8 mouse cellular contexts compared by ENCODE assay signal in the genomic region with DNA sequence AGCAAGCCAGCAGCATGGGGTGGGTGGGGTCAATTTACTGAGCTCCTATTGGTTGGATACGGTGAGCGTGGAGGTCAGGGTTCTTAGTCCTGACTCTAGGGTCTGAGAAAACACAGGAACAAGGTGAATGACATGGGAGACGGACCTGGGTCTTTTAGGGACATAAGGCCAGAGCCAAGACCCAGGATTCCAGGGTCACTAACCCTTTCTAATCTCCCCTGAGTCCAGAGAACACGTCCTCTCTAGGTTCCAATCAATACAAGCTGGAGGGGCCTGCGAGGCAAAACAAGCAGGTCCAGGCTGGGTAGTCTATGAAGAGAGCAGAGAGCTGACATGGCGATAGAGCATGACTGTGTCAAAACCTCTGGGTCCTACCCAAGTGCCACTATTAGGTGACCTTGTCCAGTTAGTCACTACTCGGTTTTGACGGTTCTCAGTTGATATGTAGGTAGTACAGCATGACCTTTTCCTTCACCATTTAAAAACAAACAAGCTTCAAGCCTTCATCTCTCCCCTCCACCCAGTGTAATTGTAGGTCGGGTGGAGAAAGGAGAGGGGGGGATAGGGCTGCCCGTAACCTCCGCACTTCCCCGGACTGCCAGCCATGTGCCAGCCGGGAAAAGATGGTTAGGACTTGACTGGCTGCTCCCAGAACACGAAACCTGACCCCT. TPM values are rescaled to one million over a fixed set of nuclear protein-coding genes. Genes with fewer than 3 reads are reported as not detected.
A peak's percentile ranks its signal among the peaks of the same experiment; 100 is the strongest.
DNase-seq lines count a peak whose midpoint lies in the region; ATAC-seq and TF ChIP-seq lines count a peak whose summit lies in the region.

No protein-coding gene starts in this region.

- peak overlapping the region; percentile 67 for H3K4me3 ChIP-seq in lung, embryonic 16.5 days (ENCODE audit: low read length)
- peak overlapping the region; percentile 55 for H3K4me3 ChIP-seq in embryonic fibroblast, embryonic 13.5 days (ENCODE audit: insufficient read depth, low read length)
- peak overlapping the region; percentile 71 for H3K4me3 ChIP-seq in hindbrain, embryonic 16.5 days (ENCODE audit: low read length)
- H3K4me3 ChIP-seq in liver, embryonic 16.5 days (ENCODE audit: low read depth, low read length), result peak overlapping the region; percentile 63

- H3K9me3 ChIP-seq in lung, embryonic 16.5 days (ENCODE audit: control insufficient read depth, low read length), result no peaks in the 10 kb centered on the region
- H3K9me3 ChIP-seq in hindbrain, embryonic 16.5 days (ENCODE audit: control insufficient read depth, low read length), result no peaks in the 10 kb centered on the region
- H3K9me3 ChIP-seq in liver, embryonic 16.5 days (replicated peaks; ENCODE audit: control insufficient read depth, low read length), result no peaks in the 10 kb centered on the region

- DNase-seq in lung, postnatal 4 days, result no peak
- no peak for DNase-seq in right cerebral cortex, postnatal 25 days
- DNase-seq in right cerebral cortex, postnatal 4 days, result no peak
- no peak for DNase-seq in frontal cortex, postnatal 36 days (ENCODE audit: low spot score in 2 of 2)

- H3K4me2 ChIP-seq in lung, embryonic 16.5 days (ENCODE audit: low read depth, low read length), result peak overlapping the region; percentile 97
- peak overlapping the region; percentile 99 for H3K4me2 ChIP-seq in hindbrain, embryonic 16.5 days (ENCODE audit: low read length)
- peak overlapping the region; percentile 81 for H3K4me2 ChIP-seq in liver, embryonic 16.5 days (ENCODE audit: low read depth, low read length)

- WGBS in lung, embryonic 16.5 days, result 14% methylated on average over 14 of the region's 14 CpGs
- 5% methylated on average over 14 of the region's 14 CpGs for WGBS in hindbrain, embryonic 16.5 days
- WGBS in liver, embryonic 16.5 days (ENCODE audit: insufficient replicate concordance), result 11% methylated on average over 14 of the region's 14 CpGs

- H3K36me3 ChIP-seq in lung, embryonic 16.5 days (ENCODE audit: control insufficient read depth, insufficient read depth, low read length), result no peaks in the 10 kb centered on the region
- H3K36me3 ChIP-seq in hindbrain, embryonic 16.5 days (ENCODE audit: control insufficient read depth, insufficient read depth, low read length), result peaks cover 9% of the 10 kb centered on the region; the same call in 1 of the 2 replicates
- peaks cover 4% of the 10 kb centered on the region; the same call in 1 of the 2 replicates for H3K36me3 ChIP-seq in liver, embryonic 16.5 days (ENCODE audit: control insufficient read depth, insufficient read depth)

- peak; percentile 3; the same call in 1 of the 2 replicates for ATAC-seq in lung, embryonic 16.5 days (ENCODE audit: low read depth)
- ATAC-seq in hindbrain, embryonic 16.5 days, result peak; percentile 10
- ATAC-seq in liver, embryonic 16.5 days (ENCODE audit: low read depth), result peak; percentile 52

- H3K27ac ChIP-seq in lung, embryonic 16.5 days (ENCODE audit: low read length), result peak overlapping the region; percentile 30
- no peak overlapping the region for H3K27ac ChIP-seq in embryonic fibroblast, embryonic 13.5 days (ENCODE audit: insufficient read depth, low read length)
- H3K27ac ChIP-seq in hindbrain, embryonic 16.5 days (ENCODE audit: low read depth, low read length), result peak overlapping the region; percentile 86
- H3K27ac ChIP-seq in liver, embryonic 16.5 days (ENCODE audit: low read length), result peak overlapping the region; percentile 55

- peaks cover 12% of the 10 kb centered on the region for H3K4me1 ChIP-seq in lung, embryonic 16.5 days (replicated peaks; ENCODE audit: control insufficient read depth, insufficient read depth, low read length)
- H3K4me1 ChIP-seq in embryonic fibroblast, embryonic 13.5 days (ENCODE audit: control insufficient read depth, insufficient read depth, low read length), result peaks cover 4% of the 10 kb centered on the region; the same call in 1 of the 2 replicates
- H3K4me1 ChIP-seq in hindbrain, embryonic 16.5 days (ENCODE audit: control insufficient read depth, insufficient read depth, low read depth, low read length), result peaks cover 10% of the 10 kb centered on the region
- peaks cover 13% of the 10 kb centered on the region for H3K4me1 ChIP-seq in liver, embryonic 16.5 days (ENCODE audit: control insufficient read depth, low read depth, low read length)

- TF ChIP-seq CTCF in embryonic fibroblast, embryonic 13.5 days (IDR thresholded peaks at IDR 0.05; ENCODE audit: borderline replicate concordance, insufficient read depth, low read length), result no peak

- peak overlapping the region; percentile 79 for H3K9ac ChIP-seq in lung, embryonic 16.5 days (ENCODE audit: low read length)
- peak overlapping the region; percentile 85 for H3K9ac ChIP-seq in hindbrain, embryonic 16.5 days (ENCODE audit: low read depth, low read length)
- H3K9ac ChIP-seq in liver, embryonic 16.5 days (ENCODE audit: low read depth, low read length), result peak overlapping the region; percentile 49

- no peak for TF ChIP-seq POLR2A in embryonic fibroblast, embryonic 13.5 days (IDR thresholded peaks at IDR 0.05; ENCODE audit: low read depth, low read length)

- H3K27me3 ChIP-seq in lung, embryonic 16.5 days (ENCODE audit: control insufficient read depth, insufficient read depth, low read depth, low read length), result no peaks in the 10 kb centered on the region
- H3K27me3 ChIP-seq in hindbrain, embryonic 16.5 days (replicated peaks; ENCODE audit: control insufficient read depth, insufficient read depth, low read length), result no peaks in the 10 kb centered on the region
- peaks cover 17% of the 10 kb centered on the region for H3K27me3 ChIP-seq in liver, embryonic 16.5 days (ENCODE audit: control insufficient read depth, insufficient read depth, low read depth, low read length)

RNA-seq across cellular contexts. Expression of gene Ndrg2, which starts 1.4 kb away (rescaled TPM):
- 93.3 and 109 TPM in 2 replicates for polyA plus RNA-seq in lung, embryonic 16.5 days (2015; fragmentation: Nextera tagmentation; extraction: Ambion mirVana)
- polyA plus RNA-seq in embryonic fibroblast, embryonic 13.5 days (2011; ENCODE audit: insufficient read length, low read depth, missing spikeins), result 7.2 and 17.2 TPM in 2 replicates
- polyA plus RNA-seq in hindbrain, embryonic 16.5 days (2015; fragmentation: Nextera tagmentation; extraction: Ambion mirVana), result 338 and 429 TPM in 2 replicates
- polyA plus RNA-seq in liver, embryonic 16.5 days (2015; fragmentation: Nextera tagmentation; extraction: Ambion mirVana), result 51.8 and 66.4 TPM in 2 replicates

RNA-seq across cellular contexts. Expression of gene Tppp2, which starts 5.7 kb away (rescaled TPM):
- polyA plus RNA-seq in lung, embryonic 16.5 days (2015; fragmentation: Nextera tagmentation; extraction: Ambion mirVana), result not detected in 2 replicates
- polyA plus RNA-seq in embryonic fibroblast, embryonic 13.5 days (2011; ENCODE audit: insufficient read length, low read depth, missing spikeins), result not detected in 2 replicates
- polyA plus RNA-seq in hindbrain, embryonic 16.5 days (2015; fragmentation: Nextera tagmentation; extraction: Ambion mirVana), result not detected in 2 replicates
- polyA plus RNA-seq in liver, embryonic 16.5 days (2015; fragmentation: Nextera tagmentation; extraction: Ambion mirVana), result not detected in 2 replicates

RNA-seq across cellular contexts. Expression of gene Rnase13, which starts 10.0 kb away (rescaled TPM):
- polyA plus RNA-seq in lung, embryonic 16.5 days (2015; fragmentation: Nextera tagmentation; extraction: Ambion mirVana), result not detected in 2 replicates
- polyA plus RNA-seq in embryonic fibroblast, embryonic 13.5 days (2011; ENCODE audit: insufficient read length, low read depth, missing spikeins), result not detected in 2 replicates
- polyA plus RNA-seq in hindbrain, embryonic 16.5 days (2015; fragmentation: Nextera tagmentation; extraction: Ambion mirVana), result not detected in 2 replicates
- polyA plus RNA-seq in liver, embryonic 16.5 days (2015; fragmentation: Nextera tagmentation; extraction: Ambion mirVana), result not detected in 2 replicates

RNA-seq across cellular contexts. Expression of gene Slc39a2, which starts 19.8 kb away (rescaled TPM):
- polyA plus RNA-seq in lung, embryonic 16.5 days (2015; fragmentation: Nextera tagmentation; extraction: Ambion mirVana), result 0.25 and 0.43 TPM in 2 replicates
- 1.1 and 3.2 TPM in 2 replicates for polyA plus RNA-seq in embryonic fibroblast, embryonic 13.5 days (2011; ENCODE audit: insufficient read length, low read depth, missing spikeins)
- 1.5 and 1.9 TPM in 2 replicates for polyA plus RNA-seq in hindbrain, embryonic 16.5 days (2015; fragmentation: Nextera tagmentation; extraction: Ambion mirVana)
- polyA plus RNA-seq in liver, embryonic 16.5 days (2015; fragmentation: Nextera tagmentation; extraction: Ambion mirVana), result 0.06 and 0.09 TPM in 2 replicates

RNA-seq across cellular contexts. Expression of gene Mettl17, which starts 27.9 kb away (rescaled TPM):
- polyA plus RNA-seq in lung, embryonic 16.5 days (2015; fragmentation: Nextera tagmentation; extraction: Ambion mirVana), result 33.5 and 40.4 TPM in 2 replicates
- 14.0 and 16.7 TPM in 2 replicates for polyA plus RNA-seq in embryonic fibroblast, embryonic 13.5 days (2011; ENCODE audit: insufficient read length, low read depth, missing spikeins)
- polyA plus RNA-seq in hindbrain, embryonic 16.5 days (2015; fragmentation: Nextera tagmentation; extraction: Ambion mirVana), result 80.4 and 88.1 TPM in 2 replicates
- 10.8 and 12.9 TPM in 2 replicates for polyA plus RNA-seq in liver, embryonic 16.5 days (2015; fragmentation: Nextera tagmentation; extraction: Ambion mirVana)
